Mouse (Mus musculus) v-Abl transformed pro-B cells (cell line): Measurements from ENCODE around the gene Tspan3.

Source experiments
- in situ Hi-C, 2 experiments: fragments of 400-800 bp; cut with MboI; formaldehyde crosslinking; loops; one replicate each; pipeline ENCODE4 v1.15.1; 2025; ENCODE audit not compliant: unreplicated experiment in 2 of 2

The Tspan3 gene

GRCm38 (mm10) chr9:56160341-56161141, 4.7 kb downstream of the Tspan3 start:
- in situ Hi-C loops, result no loop called here

- in situ Hi-C loops, result no loop called here
Measured at GRCm38 (mm10) chr9:56159456-56159855, 5.8 kb downstream of the Tspan3 start.

GRCm38 (mm10) chr9:56158077-56158476, 7.2 kb downstream of the Tspan3 start:
- in situ Hi-C loops, result no loop called here

- in situ Hi-C loops, result no loop called here
Measured at GRCm38 (mm10) chr9:56154572-56154971, 10.7 kb downstream of the Tspan3 start.

GRCm38 (mm10) chr9:56152482-56153007, 12.7 kb downstream of the Tspan3 start:
- in situ Hi-C loops, result no loop called here

- in situ Hi-C loops, result no loop called here
Measured at GRCm38 (mm10) chr9:56151745-56152481, 13.4 kb downstream of the Tspan3 start.

- in situ Hi-C loops, result no loop called here
Measured at GRCm38 (mm10) chr9:56146326-56146923, 18.9 kb downstream of the Tspan3 start.

- in situ Hi-C loops, result no loop called here
Measured at GRCm38 (mm10) chr9:56144366-56145003, 20.8 kb downstream of the Tspan3 start.

- in situ Hi-C loops, result no loop called here
Measured at GRCm38 (mm10) chr9:56141776-56142175, 23.5 kb downstream of the Tspan3 start.

GRCm38 (mm10) chr9:56135590-56136197, 29.6 kb downstream of the Tspan3 start:
- in situ Hi-C loops, result no loop called here

GRCm38 (mm10) chr9:56134614-56135013, 30.7 kb downstream of the Tspan3 start:
- in situ Hi-C loops, result no loop called here

- in situ Hi-C loops, result no loop called here
Measured at GRCm38 (mm10) chr9:56133970-56134369, 31.3 kb downstream of the Tspan3 start.

- in situ Hi-C loops, result no loop called here
Measured at GRCm38 (mm10) chr9:56131813-56132525, 33.3 kb downstream of the Tspan3 start.

GRCm38 (mm10) chr9:56130536-56130935, 34.7 kb downstream of the Tspan3 start:
- in situ Hi-C loops, result no loop called here

- in situ Hi-C loops, result no loop called here
Measured at GRCm38 (mm10) chr9:56129951-56130350, 35.3 kb downstream of the Tspan3 start.

- in situ Hi-C loops, result no loop called here
Measured at GRCm38 (mm10) chr9:56128331-56128730, 36.9 kb downstream of the Tspan3 start.

- in situ Hi-C loops, result no loop called here
Measured at GRCm38 (mm10) chr9:56126453-56127173, 38.7 kb downstream of the Tspan3 start.

GRCm38 (mm10) chr9:56124561-56124960, 40.7 kb downstream of the Tspan3 start:
- in situ Hi-C loops, result loop anchor here in 1 of 2 experiments (5.0 to 25.0 kb wide), 2 partner anchors 187 to 428 kb away; partner anchors contain the start of gene Scaper

- in situ Hi-C loops, result loop anchor here in 1 of 2 experiments (5.0 to 25.0 kb wide), 2 partner anchors 186 to 429 kb away; partner anchors contain the start of gene Scaper
Measured at GRCm38 (mm10) chr9:56123613-56124012, 41.7 kb downstream of the Tspan3 start.
